Mouse (Mus musculus) lung, adult 2 months (tissue): ENCODE measurements around the gene Trat1.

Source experiments
- CTCF ChIP-seq: fragments of 200-500 bp; IDR thresholded peaks from 2 replicates; pipeline ENCODE4 v1.5.1; 2011; ENCODE audit warnings: mild to moderate bottlenecking, low read length, control low read depth; ENCODE audit not compliant: insufficient read depth
- POLR2A ChIP-seq: fragments of 200-500 bp; IDR thresholded peaks from 2 replicates; pipeline ENCODE4 v1.6.1; 2011; ENCODE audit warnings: low read depth, mild to moderate bottlenecking, control low read depth, low read length, borderline replicate concordance; ENCODE audit errors: extremely low read depth

GRCm38 (mm10) chr16:48799470-48799869 lies 27.6 kb upstream of the Trat1 start:
- TF ChIP-seq CTCF (no peak), POLR2A (no peak)
